Mouse (Mus musculus) heart, adult 18-20 months (tissue): ENCODE measurements around the gene AI837181. TPM values are rescaled to one million over a fixed set of nuclear protein-coding genes. Genes with fewer than 3 reads are reported as not detected.

ENCODE experiments used
- DNase-seq, 2 experiments: peaks; one replicate each; pipeline ENCODE4 v3.0.0; 2021 to 2022; ENCODE audit warnings: mixed read lengths in 1 of 2
- total RNA-seq, 2 experiments: library from RNA; stranded (reverse); gene quantifications; 2 replicates each; pipeline ENCODE4 v1.2.3; 2021

Gene AI837181
- total RNA-seq, 2 experiments from 2014 or later, result 32.1 to 38.3 TPM

DNA sequence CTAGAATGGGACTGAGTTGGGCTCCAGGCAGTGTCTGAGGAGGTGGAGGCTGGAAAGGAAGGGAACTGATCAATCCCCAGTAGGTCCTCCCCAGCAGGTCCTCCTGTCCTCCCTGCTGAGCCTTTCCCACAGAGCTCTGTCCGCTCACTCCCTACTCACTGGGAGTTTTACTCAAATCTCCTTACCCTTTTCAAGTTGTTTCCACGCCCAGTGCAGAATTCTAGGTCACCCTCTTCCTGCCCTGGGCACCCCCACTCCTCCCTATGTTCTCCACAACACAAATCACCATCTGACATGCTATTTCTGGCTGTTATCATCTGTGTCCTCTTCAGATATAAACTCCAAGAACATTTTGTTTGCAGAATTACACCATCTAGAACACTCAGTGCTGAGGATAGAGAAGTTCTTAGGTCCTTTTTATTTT lies 10.4 kb upstream of the AI837181 start:
- peak; percentile 82 to 92 for DNase-seq

DNA sequence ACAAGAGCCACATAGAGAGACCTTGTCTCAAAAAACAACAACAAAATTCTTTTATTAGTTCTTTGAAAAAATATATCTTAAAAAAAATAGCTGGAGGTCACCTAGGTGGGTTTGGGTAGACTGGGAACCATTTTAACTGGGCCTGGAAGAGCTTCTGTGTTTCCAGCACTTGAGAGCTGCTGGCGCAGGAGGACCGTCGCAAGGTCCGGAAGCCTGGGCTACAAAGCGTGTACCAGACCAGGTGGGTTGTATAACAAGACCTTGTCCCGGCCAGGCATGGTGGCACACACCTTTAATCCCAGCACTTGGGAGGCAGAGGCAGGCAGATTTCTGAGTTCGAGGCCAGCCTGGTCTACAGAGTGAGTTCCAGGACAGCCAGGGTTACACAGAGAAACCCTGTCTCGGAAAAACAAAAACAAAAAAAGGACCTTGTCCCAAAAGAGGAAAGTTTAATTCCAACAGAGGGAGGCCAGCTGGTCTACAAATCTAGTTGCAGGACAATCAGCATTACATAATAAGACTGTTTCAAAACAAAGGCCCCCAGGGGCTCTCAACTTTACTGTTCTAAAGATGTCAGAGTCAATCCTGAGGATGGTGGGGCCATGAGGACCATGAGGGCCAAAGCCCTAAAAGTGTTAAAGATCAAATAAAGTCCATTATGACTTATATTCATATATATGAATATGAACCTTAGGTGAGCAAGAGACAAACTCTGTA lies 6.0 kb upstream of the AI837181 start:
- peak; percentile 60 to 66 for DNase-seq

DNA sequence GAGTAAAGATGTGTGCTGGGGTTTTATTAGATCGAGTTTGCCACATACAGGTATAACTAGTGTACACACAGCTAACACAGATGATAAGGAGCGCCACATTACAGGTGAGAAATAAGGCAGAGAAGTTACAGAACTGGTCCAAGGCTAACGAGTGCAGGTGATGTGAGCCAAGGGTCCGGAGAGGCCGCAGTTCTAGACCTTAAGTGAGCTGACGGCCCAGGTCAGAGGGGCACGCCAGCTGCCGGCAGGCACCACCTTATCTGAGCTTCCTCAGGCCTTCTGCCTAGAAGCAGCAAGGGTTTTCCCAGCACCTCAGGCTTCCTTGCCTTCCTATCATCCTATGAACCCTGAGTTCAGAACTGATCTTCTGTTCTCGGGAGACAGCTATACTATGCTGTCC lies 5.3 kb upstream of the AI837181 start:
- DNase-seq, result no peak

DNA sequence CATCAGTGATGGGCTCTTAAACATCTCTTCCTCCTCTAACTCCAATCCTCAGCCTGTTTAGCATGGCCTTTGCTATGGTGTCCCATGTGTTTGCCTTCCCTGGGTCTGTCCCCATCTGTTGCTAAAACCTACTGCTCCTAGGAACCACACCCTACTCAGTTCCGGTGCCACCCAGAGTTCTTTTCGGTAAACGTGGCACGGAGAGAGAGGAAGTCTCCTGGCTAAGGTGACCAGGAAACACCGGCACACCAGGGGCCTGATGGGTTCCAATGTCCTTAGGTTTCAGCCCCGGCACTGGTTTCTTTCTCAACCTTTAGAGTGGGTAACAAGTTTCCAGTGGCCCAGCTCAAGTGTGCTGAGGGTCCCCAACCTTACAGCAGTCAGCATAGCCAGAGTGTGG lies 4.4 kb upstream of the AI837181 start:
- DNase-seq, result no peak

DNA sequence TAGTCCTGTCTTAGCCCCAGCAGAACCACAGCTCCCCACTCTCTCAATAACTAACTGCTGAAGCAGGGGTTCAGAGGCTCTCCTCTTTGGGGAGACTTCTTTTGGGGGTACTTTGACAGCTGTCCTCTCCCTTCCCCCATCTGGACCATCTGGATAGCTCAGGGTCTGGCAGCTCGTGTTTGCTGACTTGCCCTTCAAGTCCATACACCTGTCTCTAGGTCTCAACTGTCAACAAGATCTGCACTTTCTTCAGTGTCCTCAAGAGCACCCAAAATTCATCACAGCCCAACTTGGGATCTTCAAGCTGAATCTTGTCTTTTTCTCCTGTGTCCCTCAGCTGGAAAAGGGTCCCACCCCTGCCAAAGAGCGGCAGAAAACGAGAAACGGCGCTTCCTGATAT lies 3.2 kb upstream of the AI837181 start:
- no peak for DNase-seq

DNA sequence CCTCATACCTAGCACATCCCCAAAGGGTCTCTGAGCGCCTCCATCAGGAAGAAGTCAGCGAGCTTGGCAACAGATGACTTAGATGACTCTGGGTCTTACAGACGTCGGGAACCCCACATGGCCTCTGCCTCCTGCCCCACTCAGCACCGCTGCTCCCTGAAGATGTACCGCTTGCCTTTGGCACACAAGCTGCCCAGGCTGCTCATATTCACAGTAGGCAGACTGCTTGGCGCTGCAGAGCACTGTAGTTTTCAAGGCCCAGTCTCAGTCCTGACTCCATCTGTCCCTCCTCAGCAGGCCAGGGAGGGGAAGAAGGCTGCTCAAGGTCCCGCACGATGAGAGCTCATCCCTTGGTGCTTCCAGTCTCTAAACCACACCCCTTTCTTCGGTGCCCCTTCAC lies 2.7 kb upstream of the AI837181 start:
- no peak for DNase-seq

DNA sequence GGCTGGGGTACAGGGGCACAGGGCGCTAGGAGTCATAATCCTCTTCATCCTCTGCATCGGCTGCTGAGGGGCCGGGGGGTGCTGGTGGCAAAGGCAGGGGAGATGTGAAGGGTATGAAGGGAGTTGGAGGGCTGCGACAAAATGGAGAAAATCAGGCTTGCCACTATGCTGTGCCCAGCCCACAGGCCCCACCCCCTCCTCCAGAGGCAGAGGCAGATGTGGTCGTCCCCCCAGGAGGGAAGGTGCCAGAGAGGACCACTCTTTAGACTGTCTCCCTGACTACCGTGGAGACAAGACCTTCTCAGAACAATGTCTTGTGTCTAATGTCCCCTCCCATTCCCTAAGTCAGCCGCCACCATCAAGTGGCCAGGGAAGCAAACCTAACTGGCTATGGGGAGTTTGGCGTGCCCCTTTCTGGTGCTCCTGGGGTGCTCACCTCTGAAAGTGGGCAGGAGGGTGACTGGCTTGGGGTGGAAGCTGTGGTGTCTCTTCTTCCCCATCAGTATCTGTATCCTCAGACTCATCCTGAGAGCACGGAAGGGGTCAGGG lies 2.0 kb upstream of the AI837181 start:
- DNase-seq, result no peak

DNA sequence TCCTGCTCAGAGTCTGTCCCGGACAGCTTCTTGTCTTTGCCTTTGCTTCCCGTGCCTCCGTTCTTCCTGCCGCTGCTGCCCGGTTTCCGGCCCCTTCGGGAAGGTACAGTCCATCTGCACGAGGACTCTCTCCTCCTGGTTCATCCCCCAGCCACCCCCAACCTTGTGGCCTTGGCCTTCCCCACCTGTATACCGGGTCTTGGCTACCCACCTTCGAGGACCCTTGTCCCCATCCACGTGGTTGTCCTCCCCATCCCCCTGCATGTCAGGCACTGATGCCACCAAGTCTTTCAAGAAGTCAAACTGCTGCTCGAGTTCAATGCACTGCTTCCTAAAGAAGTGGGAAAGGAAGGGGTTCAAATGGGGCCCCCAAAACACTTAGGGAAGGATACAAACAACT lies 1.4 kb upstream of the AI837181 start:
- peak in 1 of 2 experiments; percentile 36 for DNase-seq

DNA sequence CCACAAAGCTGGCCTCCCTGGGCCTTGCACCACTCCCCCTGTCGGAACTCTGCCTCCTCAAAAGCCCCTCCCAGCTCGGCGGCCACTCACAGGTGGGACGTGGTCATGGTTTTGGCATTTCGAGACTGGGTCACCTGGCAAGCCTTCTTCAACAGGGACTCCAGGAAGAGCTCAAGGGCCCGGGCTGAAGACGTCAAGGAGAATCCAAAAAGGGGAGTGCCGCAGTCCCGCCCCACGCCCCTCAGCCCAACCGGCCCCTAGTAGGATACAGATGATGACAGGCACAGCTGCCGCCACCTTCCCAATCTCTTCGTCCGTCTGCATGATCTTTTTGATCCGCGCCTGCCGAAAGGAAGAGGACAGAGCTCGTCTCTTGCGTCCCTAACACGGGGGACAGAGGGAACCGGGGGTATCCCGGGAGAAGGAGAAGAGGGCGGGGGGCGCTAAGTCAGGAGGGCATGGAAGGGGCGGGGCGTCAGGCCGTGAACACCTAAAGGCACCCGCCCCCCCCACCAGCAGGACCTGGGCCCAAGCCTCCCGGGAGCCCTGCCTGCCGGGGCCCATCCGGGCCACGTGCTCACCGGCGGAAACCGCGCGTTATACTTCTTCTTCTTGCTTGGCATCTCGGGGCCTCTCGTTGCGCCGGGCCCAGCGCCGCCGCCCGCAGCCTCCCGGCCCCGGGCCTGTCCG lies 707 bp upstream of the AI837181 start:
- peak; percentile 67 to 85 for DNase-seq

DNA sequence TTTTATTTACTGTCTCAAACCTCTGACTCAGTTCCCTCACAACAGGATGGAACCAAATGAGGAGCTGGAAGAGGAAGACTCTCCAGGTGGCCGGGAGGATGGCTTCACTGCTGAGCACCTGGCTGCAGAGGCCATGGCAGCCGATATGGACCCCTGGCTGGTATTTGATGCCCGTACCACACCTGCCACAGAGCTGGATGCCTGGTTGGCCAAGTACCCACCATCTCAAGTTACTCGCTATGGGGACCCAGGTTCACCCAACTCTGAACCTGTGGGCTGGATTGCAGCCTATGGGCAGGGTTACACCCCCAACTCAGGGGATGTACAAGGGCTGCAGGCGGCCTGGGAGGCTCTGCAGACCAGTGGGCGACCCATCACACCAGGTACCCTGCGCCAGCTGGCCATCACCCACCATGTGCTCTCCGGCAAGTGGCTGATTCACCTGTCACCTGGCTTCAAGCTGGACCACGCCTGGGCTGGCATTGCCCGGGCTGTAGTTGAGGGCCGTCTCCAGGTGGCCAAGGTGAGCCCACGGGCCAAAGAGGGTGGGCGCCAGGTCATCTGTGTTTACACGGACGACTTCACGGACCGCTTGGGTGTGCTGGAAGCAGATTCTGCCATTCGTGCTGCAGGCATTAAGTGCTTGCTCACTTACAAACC lies 1.1 kb downstream of the AI837181 start:
- no peak for DNase-seq

DNA sequence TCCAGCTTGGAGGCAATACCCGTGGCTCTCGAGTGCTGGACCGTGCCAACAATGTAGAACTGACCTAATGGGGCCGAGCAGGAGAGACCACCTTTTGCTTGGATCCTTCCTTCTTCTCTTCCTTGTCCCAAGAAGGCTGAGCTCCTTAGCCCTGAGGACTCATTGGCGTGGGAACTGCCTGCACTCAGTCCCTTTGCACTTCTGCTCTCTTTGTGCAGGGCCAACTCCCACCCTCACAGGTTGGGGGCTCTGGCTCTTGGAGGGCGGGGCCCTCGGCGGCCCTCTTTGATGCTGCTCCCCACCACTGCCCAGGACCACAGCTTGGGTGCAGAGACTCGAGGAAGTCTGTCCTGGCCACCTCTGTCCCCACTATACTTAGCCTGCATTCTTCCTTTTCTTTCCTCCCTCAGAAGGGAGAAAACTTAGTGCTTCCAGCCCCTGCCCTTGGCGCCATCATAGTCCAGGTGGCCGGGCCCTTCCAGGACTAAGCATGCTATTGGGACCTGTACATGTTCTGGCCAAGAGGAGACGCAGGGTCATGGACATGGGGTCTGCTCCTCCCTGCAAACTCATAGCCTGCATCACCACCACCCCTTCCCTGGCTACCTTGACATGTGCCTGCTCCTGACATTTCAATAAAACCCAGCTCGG lies 1.8 kb downstream of the AI837181 start:
- no peak for DNase-seq

DNA sequence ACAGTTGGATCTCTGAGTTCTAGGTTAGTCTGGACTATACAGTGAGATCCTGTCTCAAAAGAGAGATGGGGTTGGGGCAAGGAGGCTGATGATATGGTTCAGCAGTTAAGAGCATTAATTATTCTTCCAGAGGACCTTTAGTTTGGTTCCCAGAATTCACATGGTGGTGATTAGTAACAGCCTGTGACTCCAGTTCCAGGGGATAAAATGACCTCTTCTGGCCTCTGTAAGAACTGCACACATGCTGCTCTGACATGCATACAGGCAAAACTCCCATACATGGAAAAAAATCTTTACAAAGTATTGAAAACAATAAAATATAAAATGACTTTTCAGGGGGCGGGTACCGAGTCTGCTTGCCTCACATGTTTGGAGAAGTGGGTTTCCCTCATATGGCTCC lies 3.1 kb downstream of the AI837181 start:
- DNase-seq, result peak in 1 of 2 experiments; percentile 52

DNA sequence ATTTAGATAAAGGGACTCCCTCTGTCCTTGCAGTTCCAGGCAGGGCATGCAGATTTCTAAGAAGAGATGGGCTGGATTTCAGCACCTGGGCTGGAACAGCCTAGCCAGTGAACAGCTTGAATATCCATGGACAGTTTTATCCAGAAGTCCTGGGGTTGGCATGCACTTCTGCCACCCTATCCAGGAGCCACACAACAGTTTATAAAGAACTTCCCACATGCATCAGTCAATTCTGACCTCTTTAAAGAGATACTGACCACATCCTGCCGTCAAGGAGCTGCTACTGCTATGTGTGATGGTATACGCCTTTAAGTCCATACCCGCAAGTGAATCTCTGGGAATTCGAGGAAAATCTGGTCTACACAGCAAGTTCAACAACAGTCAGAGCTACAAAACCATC lies 4.3 kb downstream of the AI837181 start:
- no peak for DNase-seq

DNA sequence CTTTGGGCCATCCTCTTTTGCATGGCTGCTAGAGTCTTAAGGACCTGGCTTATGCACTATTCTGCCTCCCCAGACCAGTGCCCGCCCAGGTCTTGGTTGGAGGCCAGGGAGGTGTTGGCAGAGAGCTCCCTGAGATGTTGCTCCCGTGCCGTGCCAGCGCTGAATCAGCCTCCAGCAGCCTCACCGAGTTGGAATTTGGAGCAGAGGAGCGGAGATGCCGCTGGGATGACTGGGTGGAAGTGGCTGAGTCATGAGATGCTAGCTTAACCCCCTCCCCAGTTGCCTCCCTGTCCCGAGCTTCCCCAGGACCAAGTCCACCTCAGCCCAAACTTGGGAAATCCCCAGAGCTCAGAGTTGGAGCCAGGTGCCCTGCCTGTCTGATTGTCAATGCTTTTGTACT lies 4.9 kb downstream of the AI837181 start:
- DNase-seq, result peak in 1 of 2 experiments; percentile 70

DNA sequence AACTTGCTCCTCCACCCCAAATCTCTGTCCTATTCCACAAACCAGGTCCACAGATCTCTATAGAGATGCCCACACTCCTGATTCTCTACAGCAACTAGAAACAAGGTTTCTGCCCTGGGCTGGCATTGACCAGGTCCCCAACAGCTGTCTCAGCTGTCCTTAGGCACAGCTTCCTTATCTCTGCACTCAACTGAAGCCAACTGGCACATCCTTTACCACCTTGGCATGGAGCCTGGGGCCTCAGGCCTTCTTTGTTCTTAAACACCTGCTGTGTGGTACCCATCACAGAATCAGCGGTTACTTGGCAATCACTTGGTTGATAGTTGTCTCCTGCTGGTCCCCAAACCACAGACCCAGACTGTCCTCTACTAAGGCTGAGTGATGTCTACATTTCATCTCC lies 5.5 kb downstream of the AI837181 start:
- no peak for DNase-seq

DNA sequence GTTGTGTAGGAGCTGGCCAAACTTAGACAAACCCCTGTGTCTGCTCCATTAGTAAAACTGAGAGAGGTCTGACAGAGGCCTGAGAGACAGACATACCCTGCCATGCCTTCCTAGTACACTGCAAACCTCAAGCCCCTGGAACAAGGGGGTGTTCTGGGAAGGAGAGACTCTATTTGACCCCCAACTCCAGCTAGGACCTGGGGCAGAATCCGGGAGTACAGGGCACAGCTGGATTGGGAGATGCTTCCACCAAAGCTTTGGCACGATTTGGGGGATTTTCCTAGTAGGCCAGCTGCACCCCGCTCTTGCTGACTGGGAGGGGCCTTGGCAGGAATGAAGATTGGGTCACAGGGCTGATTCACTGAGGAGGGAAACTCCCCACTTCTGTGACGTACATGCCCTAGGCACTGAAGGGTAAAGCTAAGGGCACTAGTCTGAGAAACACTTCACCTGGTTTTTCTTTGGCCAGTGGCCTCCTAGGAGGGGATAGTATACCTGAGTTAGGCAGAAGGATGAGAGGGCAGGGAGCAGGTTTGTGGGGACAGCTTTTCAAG lies 7.0 kb downstream of the AI837181 start:
- peak; percentile 57 to 70 for DNase-seq

DNA sequence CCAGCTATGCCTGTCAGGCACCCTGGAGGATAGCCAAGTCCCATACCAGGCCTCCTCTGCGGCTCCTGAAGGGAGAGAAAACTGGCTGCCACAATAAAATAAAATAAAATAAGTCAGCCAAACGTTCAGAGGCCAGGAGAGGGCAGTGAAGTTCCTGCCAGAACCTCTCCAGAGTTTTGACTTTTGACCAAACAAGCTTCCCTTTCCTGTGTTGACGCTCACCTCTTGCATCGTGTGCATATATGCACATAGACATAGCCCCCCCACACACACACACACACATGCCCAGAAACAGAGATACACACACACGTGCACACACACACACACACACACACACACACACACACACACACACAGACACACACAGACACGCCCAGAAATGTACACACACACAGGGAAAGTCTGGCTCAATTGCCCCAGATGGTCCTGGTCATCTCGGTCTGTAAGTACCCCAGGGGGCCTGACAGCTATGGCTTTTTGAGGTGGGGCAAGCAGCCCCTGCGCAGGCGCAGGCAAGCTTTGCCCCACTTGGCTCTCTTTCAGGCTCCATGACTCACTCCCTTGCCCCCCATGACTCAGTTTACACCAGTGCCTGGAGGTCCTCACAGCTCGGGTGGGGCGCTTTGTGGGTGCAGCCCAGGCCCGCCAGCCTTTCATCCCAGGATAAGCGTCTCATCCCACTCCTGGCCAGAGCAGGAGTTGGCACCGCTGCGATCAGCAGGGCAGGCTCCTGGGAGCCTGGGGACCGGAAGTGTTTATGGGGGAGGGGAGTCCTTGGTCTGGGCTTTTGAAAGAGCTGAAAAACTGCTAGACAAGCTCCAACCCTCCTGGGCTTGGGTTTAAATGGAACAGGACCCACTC lies 8.3 kb downstream of the AI837181 start:
- peak; percentile 74 for DNase-seq

DNA sequence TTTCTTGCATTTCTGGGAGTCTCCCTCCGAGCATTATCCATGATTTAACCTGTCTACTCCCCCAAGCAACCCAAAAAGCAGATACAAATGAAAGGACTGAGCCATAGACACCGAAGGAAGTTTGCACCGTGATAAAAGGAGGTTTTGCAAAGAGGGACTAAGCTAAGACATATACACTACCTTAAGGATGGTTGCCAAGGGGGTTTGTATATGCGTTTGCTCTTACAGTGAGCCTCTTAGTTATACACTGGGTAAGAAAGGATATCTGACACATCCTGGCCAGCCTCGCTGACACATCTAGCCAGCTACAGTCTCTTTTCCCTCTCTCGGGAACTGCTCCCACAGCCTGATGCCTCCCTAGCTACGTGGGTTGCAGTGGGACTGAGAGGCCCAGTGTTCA lies 9.0 kb downstream of the AI837181 start:
- no peak for DNase-seq

DNA sequence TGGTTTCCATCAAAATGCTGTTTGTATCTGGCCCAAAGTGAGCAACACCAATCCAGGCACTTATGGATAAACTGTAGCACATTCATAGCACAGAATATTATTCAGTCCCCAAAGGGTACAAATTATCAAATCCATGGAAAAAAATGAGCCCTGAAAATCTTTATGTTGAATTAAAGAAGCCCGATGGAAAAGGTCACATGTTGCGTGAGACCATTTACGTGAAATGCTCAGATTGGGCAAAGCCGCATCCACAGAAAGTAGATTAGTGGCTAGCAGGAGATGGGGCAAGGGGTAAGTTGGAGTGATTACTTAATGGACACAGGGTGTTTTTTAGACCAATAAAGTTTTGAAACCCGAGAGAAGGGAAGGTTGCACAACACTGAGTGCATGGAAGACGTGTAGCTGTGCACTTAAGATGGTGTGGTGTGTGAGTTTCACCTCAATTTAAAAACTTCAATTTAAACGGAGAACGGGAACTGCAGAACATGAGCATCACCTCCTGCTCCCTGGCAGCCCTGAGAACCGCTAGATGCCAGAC lies 19.5 kb downstream of the AI837181 start:
- no peak for DNase-seq

DNA sequence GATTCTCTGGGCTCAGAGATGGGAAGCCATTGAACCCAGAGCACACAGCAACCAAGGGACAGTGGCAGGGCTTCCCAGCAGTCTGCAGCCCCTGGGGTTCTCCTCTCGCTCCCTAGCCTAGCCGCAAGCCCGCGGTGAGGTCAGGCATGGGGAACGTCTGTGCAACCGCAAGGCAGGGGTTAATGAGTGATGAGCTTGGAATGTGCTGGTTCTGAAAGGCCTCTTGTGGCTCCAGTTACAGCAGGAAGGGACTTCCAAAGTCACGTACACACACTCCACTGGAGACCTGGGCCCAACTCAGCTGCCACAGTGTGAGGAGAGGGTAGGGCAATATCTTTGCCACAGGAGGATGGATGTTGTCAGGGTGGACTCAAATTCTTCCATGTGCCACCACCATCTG lies 20.0 kb downstream of the AI837181 start:
- no peak for DNase-seq

DNA sequence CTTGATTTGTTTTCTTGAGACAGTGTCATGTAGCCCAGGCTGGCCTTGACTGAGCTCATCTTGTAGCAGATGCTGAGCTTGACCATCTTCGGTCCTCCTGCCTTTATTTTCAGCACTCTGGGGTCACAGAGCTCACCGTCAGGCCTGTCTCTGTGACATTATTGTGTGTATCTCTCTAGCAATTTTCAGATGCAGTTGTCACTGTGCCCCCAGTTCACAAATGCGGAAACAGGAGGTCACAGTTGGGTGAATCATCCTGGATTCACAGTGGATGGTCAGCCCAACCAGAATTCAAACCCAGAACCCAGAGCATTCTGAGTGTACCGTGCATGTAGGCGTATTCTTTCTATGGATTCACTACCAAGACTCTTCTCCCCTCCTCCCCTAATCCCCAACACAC lies 20.8 kb downstream of the AI837181 start:
- no peak for DNase-seq
